Mouse (Mus musculus) thymus, adult 2 months (tissue): Measurements from ENCODE around the gene Hoxc10.

Experiments
- CTCF ChIP-seq: fragments of 200-500 bp; IDR thresholded peaks from 2 replicates; pipeline ENCODE4 v1.5.1; 2012; ENCODE audit warnings: mild to moderate bottlenecking, control low read depth, low read length, moderate library complexity, borderline replicate concordance; ENCODE audit not compliant: control insufficient read depth, poor library complexity, insufficient read depth; ENCODE audit errors: extremely low read depth
- POLR2A ChIP-seq: fragments of 200-500 bp; IDR thresholded peaks from 2 replicates; pipeline ENCODE4 v1.6.1; 2012; ENCODE audit warnings: mild to moderate bottlenecking, low read length, control low read depth, moderate library complexity; ENCODE audit not compliant: control insufficient read depth, poor library complexity, insufficient read depth; ENCODE audit errors: extremely low read depth

- TF ChIP-seq CTCF (no peak), POLR2A (no peak)
These were observed at the start of gene Hoxc10 for GRCm38 (mm10) chr15:102966776-102967311.
